17 mouse cellular contexts compared by ENCODE assay signal in genomic region chr19:38914926-38915325, GRCm38 (mm10).
"Had no signal": no experiment of that assay in that cellular context is flagged by ENCODE, and none has a peak within 500 bp of the region (broad histone marks: within the 10 kb centered on the region; RNA-seq: fewer than 3 reads in every experiment).

No protein-coding gene starts in this region.

- H3K4me2 ChIP-seq: embryonic facial prominence, embryonic 12.5 days; embryonic facial prominence, embryonic 13.5 days; embryonic facial prominence, embryonic 15.5 days; forebrain, embryonic 12.5 days; forebrain, embryonic 13.5 days; forebrain, embryonic 15.5 days had no signal

- H3K27ac ChIP-seq: embryonic facial prominence, embryonic 10.5 days; embryonic facial prominence, embryonic 12.5 days; embryonic facial prominence, embryonic 13.5 days; embryonic facial prominence, embryonic 15.5 days; forebrain, embryonic 10.5 days; forebrain, embryonic 12.5 days; forebrain, embryonic 13.5 days; forebrain, embryonic 15.5 days; gastrocnemius, adult 2 months; heart, adult 2 months had no signal

- DNase-seq: cerebellum, adult 9-11 months; gastrocnemius, postnatal 25 days; gastrocnemius, postnatal 36 days had no signal

- H3K4me3 ChIP-seq: embryonic facial prominence, embryonic 10.5 days; embryonic facial prominence, embryonic 12.5 days; embryonic facial prominence, embryonic 13.5 days; embryonic facial prominence, embryonic 15.5 days; erythroblast, embryonic 14.5 days; forebrain, embryonic 10.5 days; forebrain, embryonic 12.5 days; forebrain, embryonic 13.5 days; forebrain, embryonic 15.5 days; gastrocnemius, adult 2 months; heart, adult 2 months had no signal

- ATAC-seq: forebrain, embryonic 13.5 days; forebrain, embryonic 14.5 days; forebrain, embryonic 15.5 days; forebrain, embryonic 16.5 days had no signal

- H3K4me1 ChIP-seq: embryonic facial prominence, embryonic 10.5 days; embryonic facial prominence, embryonic 12.5 days; embryonic facial prominence, embryonic 13.5 days; embryonic facial prominence, embryonic 15.5 days; forebrain, embryonic 10.5 days; forebrain, embryonic 12.5 days; forebrain, embryonic 13.5 days; forebrain, embryonic 15.5 days had no signal

- H3K9ac ChIP-seq: embryonic facial prominence, embryonic 12.5 days; embryonic facial prominence, embryonic 13.5 days; embryonic facial prominence, embryonic 15.5 days; forebrain, embryonic 12.5 days; forebrain, embryonic 13.5 days; forebrain, embryonic 15.5 days; forebrain, postnatal 0 days had no signal

- H3K27me3 ChIP-seq: embryonic facial prominence, embryonic 12.5 days; embryonic facial prominence, embryonic 13.5 days; embryonic facial prominence, embryonic 15.5 days; forebrain, embryonic 12.5 days; forebrain, embryonic 13.5 days; forebrain, embryonic 15.5 days had no signal

- H3K9me3 ChIP-seq: embryonic facial prominence, embryonic 10.5 days; embryonic facial prominence, embryonic 12.5 days; embryonic facial prominence, embryonic 13.5 days; embryonic facial prominence, embryonic 15.5 days; forebrain, embryonic 10.5 days; forebrain, embryonic 12.5 days; forebrain, embryonic 13.5 days; forebrain, embryonic 15.5 days had no signal
